Mouse (Mus musculus) kidney, adult 8-10 months (tissue): ENCODE results near the gene Zfp57.

Experiments used
- DNase-seq, 2 experiments: peaks; one replicate each; pipeline ENCODE4 v3.0.0; 2022

The Zfp57 gene

GRCm38 (mm10) chr17:37046312-37047112 is 45.5 kb downstream of the Zfp57 start:
- peak; percentile 23 to 26 for DNase-seq

DNA sequence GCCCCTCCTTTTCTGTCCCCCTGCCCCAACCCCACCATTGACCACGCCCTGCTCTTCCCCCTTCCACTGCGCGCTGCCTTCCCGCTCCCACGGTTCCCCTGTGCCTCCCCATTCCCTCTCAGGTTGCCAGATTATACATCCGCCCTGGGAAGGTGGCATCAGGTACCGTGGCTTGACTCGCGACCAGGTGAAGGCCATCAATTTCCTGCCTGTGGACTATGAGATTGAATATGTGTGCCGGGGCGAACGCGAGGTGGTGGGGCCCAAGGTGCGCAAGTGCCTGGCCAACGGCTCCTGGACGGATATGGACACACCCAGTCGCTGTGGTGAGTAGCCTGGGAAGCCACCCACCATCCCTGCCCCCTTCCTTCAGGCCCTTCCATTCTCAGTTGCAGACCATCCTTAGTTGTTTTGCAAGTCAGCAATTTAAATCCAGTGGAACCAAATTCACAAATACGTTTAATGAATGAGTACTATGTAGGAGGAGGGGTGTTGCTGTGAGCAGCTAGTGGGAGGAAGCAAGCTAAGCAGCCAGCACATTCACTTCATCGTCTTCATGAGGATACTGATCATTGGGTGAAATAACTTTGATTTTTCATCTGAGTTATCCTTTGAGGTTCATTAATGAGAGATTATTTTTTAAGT is 46.5 kb downstream of the Zfp57 start:
- peak in 1 of 2 experiments; percentile 2 for DNase-seq

DNA sequence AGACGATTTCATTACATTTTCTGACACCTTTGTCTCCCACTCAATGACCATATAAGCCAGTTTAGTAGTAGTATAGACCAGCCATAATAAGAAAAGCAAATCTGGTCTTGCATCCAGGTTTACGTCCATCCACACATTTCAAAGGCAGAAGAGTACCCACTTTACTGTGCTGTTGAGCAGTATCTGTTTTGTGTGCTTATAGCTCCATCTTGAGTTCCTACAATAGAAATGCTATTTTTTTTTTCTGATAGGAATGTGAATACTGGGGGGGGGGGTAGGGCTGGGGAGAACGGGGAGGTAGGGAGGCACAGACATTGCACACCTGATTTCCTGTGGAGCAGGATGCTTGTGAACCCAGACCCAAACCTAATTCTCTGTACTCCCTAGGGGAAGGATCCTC is 47.0 kb downstream of the Zfp57 start:
- DNase-seq = peak in 1 of 2 experiments; percentile 9

GRCm38 (mm10) chr17:37048383-37048782 is 47.4 kb downstream of the Zfp57 start:
- DNase-seq = no peak

GRCm38 (mm10) chr17:37049570-37050310 is 48.8 kb downstream of the Zfp57 start:
- peak; percentile 32 to 57 for DNase-seq

DNA sequence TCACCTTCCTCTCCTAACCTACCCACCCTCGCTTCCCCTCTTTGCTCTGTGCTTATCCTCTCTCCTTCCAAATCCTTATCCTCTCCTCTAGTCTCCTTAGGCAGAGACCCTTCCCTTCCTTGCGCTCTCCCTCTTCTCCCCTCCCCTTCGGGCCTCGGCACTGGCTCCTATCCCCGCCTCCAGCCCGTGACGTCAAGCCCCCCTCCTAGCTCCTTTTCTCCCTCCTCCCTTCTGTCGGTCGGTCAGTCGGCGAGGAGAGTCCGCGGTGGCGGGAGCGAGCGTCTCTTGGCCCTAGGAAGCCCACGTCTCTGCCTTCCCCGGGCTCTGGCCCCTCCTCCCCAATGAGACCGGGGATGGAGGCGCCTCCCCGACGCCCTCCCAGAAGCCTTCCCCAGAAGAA is 49.4 kb downstream of the Zfp57 start:
- DNase-seq = peak; percentile 65 to 70

- no peak for DNase-seq
These were observed 49.9 kb downstream of the Zfp57 start for GRCm38 (mm10) chr17:37050876-37051275.

DNA sequence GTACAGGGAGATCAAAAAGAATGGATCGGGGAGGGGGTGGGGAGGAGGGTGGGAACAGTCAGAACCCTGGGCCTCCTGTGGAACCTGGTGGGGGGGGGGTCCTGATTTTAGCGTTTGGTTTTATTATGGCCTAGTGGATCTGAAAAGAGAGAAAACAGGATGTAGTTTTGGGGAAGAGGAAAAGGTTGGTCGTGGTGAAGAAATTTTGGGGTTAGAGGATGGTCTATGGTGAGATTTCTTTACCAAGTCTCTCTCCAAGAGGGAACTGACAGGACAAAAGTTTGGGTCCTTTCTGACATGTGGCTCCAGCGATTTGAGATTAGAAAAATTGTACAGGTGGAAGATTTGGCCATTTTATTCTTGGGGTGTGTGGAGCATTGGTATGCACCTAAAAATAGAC is 50.8 kb downstream of the Zfp57 start:
- DNase-seq = no peak

- DNase-seq = no peak
These were observed 56.0 kb downstream of the Zfp57 start for GRCm38 (mm10) chr17:37056957-37057356.
